Mouse (Mus musculus) limb, embryonic 10.5 days (tissue): ENCODE measurements around the gene Slc25a26. TPM values are rescaled to one million over a fixed set of nuclear protein-coding genes. Genes with fewer than 3 reads are reported as not detected.

Source experiments
- DNase-seq: peaks from one replicate; pipeline ENCODE4 v3.0.0-alpha.2; 2017; ENCODE audit warnings: low spot score
- H3K27ac ChIP-seq: fragments of 300-500 bp; sonication (generic); 2 replicates; pipeline ENCODE4 v1.5.1; 2016; ENCODE audit warnings: mild to moderate bottlenecking
- H3K27me3 ChIP-seq: fragments of 300-500 bp; sonication (generic); 2 replicates; pipeline ENCODE4 v1.6.1; 2016; ENCODE audit warnings: low read depth, mild to moderate bottlenecking; ENCODE audit not compliant: poor library complexity, severe bottlenecking
- H3K36me3 ChIP-seq: fragments of 300-500 bp; sonication (generic); 2 replicates; pipeline ENCODE4 v1.6.1; 2016; ENCODE audit warnings: mild to moderate bottlenecking, moderate library complexity
- H3K4me1 ChIP-seq: fragments of 300-500 bp; sonication (generic); 2 replicates; pipeline ENCODE4 v1.6.1; 2016
- H3K4me3 ChIP-seq: fragments of 300-500 bp; sonication (generic); 2 replicates; pipeline ENCODE4 v1.5.1; 2016; ENCODE audit warnings: mild to moderate bottlenecking, moderate library complexity
- H3K9me3 ChIP-seq: fragments of 300-500 bp; sonication (generic); replicated peaks from 2 replicates; pipeline ENCODE4 v1.6.1; 2016; ENCODE audit warnings: mild to moderate bottlenecking
- WGBS: fragments of 180-500 bp; shearing (Covaris S2); methylation state at CpG from one replicate; pipeline ENCODE4 v1.1.7; 2016; 5-methylcytosine and 5-hydroxymethylcytosine counted together
- polyA plus RNA-seq: library from polyadenylated mRNA; unstranded; fragments of >200 nt; fragmentation: Nextera tagmentation; extraction: Ambion mirVana; gene quantifications from 2 replicates; pipeline ENCODE4 v1.2.1, GENCODE M21; 2016

The Slc25a26 gene
- 8.1 TPM in 2 replicates for polyA plus RNA-seq

DNA sequence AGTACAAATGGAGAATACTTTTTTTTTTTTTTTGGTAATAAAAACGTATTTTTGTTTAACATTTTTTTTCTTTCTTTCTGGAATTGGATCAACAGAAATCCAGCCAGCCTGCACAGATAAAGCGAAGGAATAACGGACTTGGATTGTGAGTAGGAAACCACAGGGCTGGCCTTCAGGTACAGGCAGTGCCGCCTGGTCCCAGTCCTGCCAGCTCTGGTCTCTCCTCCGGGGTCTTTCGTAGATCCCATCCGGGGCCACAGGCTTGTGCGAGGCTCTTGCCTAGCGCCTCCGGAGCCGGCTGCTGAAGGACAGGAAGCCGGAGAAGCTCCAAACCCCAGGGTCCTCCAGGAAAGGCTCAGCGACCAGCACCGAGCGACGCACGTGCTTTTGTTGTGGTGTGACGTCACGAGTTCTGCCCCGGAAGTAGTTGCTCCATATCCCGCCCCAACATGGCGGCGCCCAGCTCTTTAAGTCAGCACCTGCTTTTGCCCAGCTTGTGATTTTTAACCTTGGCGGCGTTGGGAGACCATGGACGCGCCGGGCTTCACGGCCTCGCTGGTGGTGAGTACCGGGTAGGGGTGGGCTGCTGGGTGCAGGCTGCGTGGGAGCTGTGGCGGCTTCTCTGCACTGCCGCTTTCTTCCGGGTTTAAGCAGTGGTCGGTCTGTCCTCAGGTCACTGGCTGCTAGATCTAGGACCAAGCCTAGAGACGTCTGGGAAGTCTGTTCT lies at the start of gene Slc25a26:
Gene Slc25a26, plus strand, starts transcription at position 435 of the 727 bp plus-strand sequence.
- peak within 1 kb of the TSS; percentile 85 for H3K27ac ChIP-seq
- under 1% methylated on average over 37 of the region's 37 CpGs for WGBS
- H3K4me3 ChIP-seq: peak within 1 kb of the TSS; percentile 77
- no peaks in the 10 kb centered on the region for H3K27me3 ChIP-seq
- H3K36me3 ChIP-seq: no peaks in the 10 kb centered on the region
- H3K4me1 ChIP-seq: peaks cover 12% of the 10 kb centered on the region
- H3K9me3 ChIP-seq: no peaks in the 10 kb centered on the region
- DNase-seq: peak; percentile 95

GRCm38 (mm10) chr6:94464037-94464891 lies 35.9 kb upstream of the Slc25a26 start:
- H3K27ac ChIP-seq: peak overlapping the region; percentile 63; the same call in 1 of the 2 replicates
- peak; percentile 51 for DNase-seq
- H3K27me3 ChIP-seq: no peaks in the 10 kb centered on the region
- 27% methylated on average over 12 of the region's 12 CpGs for WGBS
- H3K36me3 ChIP-seq: no peaks in the 10 kb centered on the region
- peaks cover 8% of the 10 kb centered on the region for H3K4me1 ChIP-seq
- H3K4me3 ChIP-seq: peak overlapping the region; percentile 26; the same call in 1 of the 2 replicates
- no peaks in the 10 kb centered on the region for H3K9me3 ChIP-seq

DNA sequence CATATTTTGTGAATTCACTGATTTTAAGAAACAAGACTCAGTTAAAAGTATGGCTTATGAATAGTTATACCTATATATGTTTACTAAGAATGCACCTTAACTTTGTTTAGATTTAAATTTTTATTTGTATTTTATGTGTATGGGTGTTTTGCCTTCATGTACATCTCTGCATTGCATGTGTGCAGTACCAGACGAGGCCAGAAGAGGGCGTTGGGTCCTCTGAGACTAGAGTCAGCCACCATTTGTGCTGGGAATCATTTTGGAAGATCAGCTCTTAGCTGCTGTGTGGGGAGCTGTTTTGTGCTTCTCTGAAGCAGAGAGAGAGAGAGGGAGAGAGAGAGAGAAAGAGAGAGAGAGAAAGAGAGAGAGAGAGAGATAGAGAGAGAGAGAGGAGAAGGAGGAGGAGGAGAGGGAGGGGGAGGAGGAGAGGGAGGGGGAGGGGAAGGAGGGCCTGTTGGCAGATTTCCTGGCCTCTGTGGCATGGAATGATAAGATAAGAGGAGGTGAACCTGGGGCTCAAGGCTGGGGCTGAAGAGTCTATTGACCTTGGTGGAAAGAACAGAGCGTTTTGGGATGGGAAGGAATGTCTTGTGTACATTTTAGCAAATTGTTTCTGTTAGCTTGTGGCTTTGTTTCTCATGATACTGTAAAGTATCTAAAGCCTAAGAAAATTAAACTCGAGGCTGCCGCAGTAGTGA lies 33.5 kb upstream of the Slc25a26 start:
- peaks cover 8% of the 10 kb centered on the region for H3K4me1 ChIP-seq
- H3K27ac ChIP-seq: no peak overlapping the region
- H3K36me3 ChIP-seq: no peaks in the 10 kb centered on the region
- H3K9me3 ChIP-seq: no peaks in the 10 kb centered on the region
- 62% methylated on average over 5 of the region's 5 CpGs for WGBS
- no peaks in the 10 kb centered on the region for H3K27me3 ChIP-seq
- no peak overlapping the region for H3K4me3 ChIP-seq
- DNase-seq: peak; percentile 51

- Histone ChIP-seq H3K4me3 (no peak overlapping the region), H3K27ac (no peak overlapping the region), H3K36me3 (no peaks in the 10 kb centered on the region), H3K27me3 (no peaks in the 10 kb centered on the region), H3K9me3 (no peaks in the 10 kb centered on the region), H3K4me1 (no peaks in the 10 kb centered on the region)
- 81% methylated on average over 2 of the region's 2 CpGs for WGBS
- DNase-seq: no peak
These were observed 7.4 kb upstream of the Slc25a26 start for GRCm38 (mm10) chr6:94492739-94493138.

DNA sequence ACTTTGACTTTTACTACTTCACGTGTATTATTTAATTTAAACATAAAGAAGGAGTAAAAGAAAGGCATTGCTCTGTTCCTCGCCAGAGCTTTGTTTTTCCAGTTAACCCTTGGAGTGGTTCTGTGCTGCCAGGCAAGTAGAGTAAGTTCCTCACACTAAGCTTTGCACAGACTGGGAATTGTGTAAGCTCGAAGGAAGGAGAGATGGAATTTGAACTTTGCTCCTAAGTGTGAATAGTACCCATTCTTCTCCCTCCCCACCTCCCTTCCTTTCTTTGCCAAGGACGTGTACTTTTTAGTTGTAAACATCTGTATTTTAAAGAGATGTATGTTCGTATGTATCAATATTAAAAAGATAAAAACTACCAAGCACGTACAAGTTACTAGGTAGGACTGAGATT lies 3.8 kb downstream of the Slc25a26 start:
- DNase-seq: no peak
- Histone ChIP-seq H3K27me3 (no peaks in the 10 kb centered on the region), H3K4me3 (no peak overlapping the region), H3K27ac (no peak overlapping the region), H3K9me3 (no peaks in the 10 kb centered on the region), H3K4me1 (peaks cover 12% of the 10 kb centered on the region), H3K36me3 (0 out of 2 replicates have a peak, but pooled peaks cover 2% of the 10 kb centered on the region)
- whole genome bisulfite sequencing: 80% methylated on average over 6 of the region's 6 CpGs

GRCm38 (mm10) chr6:94507921-94508320 lies 7.8 kb downstream of the Slc25a26 start:
- Histone ChIP-seq H3K36me3 (peaks cover 5% of the 10 kb centered on the region; the same call in 1 of the 2 replicates), H3K27me3 (no peaks in the 10 kb centered on the region), H3K27ac (no peak overlapping the region), H3K4me3 (no peak overlapping the region), H3K4me1 (no peaks in the 10 kb centered on the region), H3K9me3 (no peaks in the 10 kb centered on the region)
- DNase-seq: no peak
- WGBS: 85% methylated on average over 6 of the region's 6 CpGs

- WGBS: 83% methylated on average over 2 of the region's 2 CpGs
These were observed 8.7 kb downstream of the Slc25a26 start for GRCm38 (mm10) chr6:94508807-94509206.

DNA sequence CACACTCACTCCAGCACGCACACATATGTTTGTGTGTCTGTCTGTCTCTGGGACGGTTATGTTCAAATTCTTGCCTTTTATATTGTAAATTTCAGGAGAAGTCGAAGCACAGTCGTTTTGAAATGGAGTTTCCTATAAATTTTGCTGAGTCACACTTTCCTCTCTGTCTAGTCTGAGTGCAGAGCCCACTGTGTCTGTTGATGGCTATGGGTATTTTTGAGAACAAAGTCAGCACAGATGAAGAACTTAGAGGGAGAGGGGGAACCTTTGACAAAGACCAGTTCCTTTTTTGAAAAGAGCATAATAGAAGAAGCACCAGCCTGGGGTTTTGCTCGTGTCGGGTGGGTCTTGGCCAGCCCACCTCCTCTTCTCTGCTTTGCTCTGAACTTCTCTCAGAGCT lies 9.1 kb downstream of the Slc25a26 start:
- no peaks in the 10 kb centered on the region for H3K9me3 ChIP-seq
- no peak overlapping the region for H3K27ac ChIP-seq
- H3K27me3 ChIP-seq: no peaks in the 10 kb centered on the region
- peaks cover 8% of the 10 kb centered on the region; the same call in 1 of the 2 replicates for H3K36me3 ChIP-seq
- H3K4me3 ChIP-seq: no peak overlapping the region
- H3K4me1 ChIP-seq: no peaks in the 10 kb centered on the region
- 86% methylated on average over 6 of the region's 6 CpGs for WGBS
- no peak for DNase-seq

More at GRCm38 (mm10) chr6:94508807-94509206, 8.7 kb downstream of the Slc25a26 start:
- no peak for DNase-seq
- Histone ChIP-seq H3K27me3 (no peaks in the 10 kb centered on the region), H3K4me3 (no peak overlapping the region), H3K27ac (no peak overlapping the region), H3K9me3 (no peaks in the 10 kb centered on the region), H3K36me3 (peaks cover 7% of the 10 kb centered on the region; the same call in 1 of the 2 replicates), H3K4me1 (no peaks in the 10 kb centered on the region)

DNA sequence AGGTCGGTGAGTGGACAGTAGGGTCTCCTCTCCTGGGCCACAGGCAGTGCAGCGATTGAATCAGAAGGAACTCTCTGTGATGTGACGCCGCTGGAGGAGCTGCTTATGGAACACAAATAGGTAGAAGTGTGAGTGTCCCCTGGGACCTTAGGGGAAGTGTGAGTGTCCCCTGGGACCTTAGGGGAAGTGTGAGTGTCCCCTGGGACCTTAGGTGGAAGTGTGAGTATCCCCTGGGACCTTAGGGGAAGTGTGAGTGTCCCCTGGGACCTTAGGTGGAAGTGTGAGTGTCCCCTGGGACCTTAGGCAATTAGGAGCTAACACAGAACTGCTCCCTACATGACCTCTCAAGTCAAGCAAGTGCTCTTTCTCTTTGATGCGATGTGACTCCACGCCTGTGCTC lies 18.0 kb downstream of the Slc25a26 start:
- Histone ChIP-seq H3K27me3 (no peaks in the 10 kb centered on the region), H3K9me3 (no peaks in the 10 kb centered on the region), H3K4me3 (no peak overlapping the region), H3K36me3 (0 out of 2 replicates have a peak, but pooled peaks cover 7% of the 10 kb centered on the region), H3K27ac (no peak overlapping the region), H3K4me1 (no peaks in the 10 kb centered on the region)
- DNase-seq: no peak
- 90% methylated on average over 6 of the region's 6 CpGs for WGBS

- Histone ChIP-seq H3K27ac (no peak overlapping the region), H3K27me3 (no peaks in the 10 kb centered on the region), H3K9me3 (no peaks in the 10 kb centered on the region), H3K36me3 (0 out of 2 replicates have a peak, but pooled peaks cover 4% of the 10 kb centered on the region), H3K4me1 (no peaks in the 10 kb centered on the region), H3K4me3 (no peak overlapping the region)
- 38% methylated on average over 2 of the region's 2 CpGs for WGBS
- no peak for DNase-seq
These were observed 24.2 kb downstream of the Slc25a26 start for GRCm38 (mm10) chr6:94524335-94524734.

GRCm38 (mm10) chr6:94530756-94531155 lies 30.6 kb downstream of the Slc25a26 start:
- H3K9me3 ChIP-seq: no peaks in the 10 kb centered on the region
- no peak overlapping the region for H3K27ac ChIP-seq
- no peaks in the 10 kb centered on the region for H3K4me1 ChIP-seq
- no peak for DNase-seq
- no peak overlapping the region for H3K4me3 ChIP-seq
- no peaks in the 10 kb centered on the region for H3K36me3 ChIP-seq
- H3K27me3 ChIP-seq: no peaks in the 10 kb centered on the region
- 95% methylated on average over 7 of the region's 7 CpGs for WGBS

- Histone ChIP-seq H3K4me1 (no peaks in the 10 kb centered on the region), H3K27ac (no peak overlapping the region), H3K4me3 (no peak overlapping the region), H3K9me3 (no peaks in the 10 kb centered on the region), H3K27me3 (no peaks in the 10 kb centered on the region), H3K36me3 (no peaks in the 10 kb centered on the region)
- WGBS: 81% methylated on average over 4 of the region's 4 CpGs
- no peak for DNase-seq
These were observed 32.0 kb downstream of the Slc25a26 start for GRCm38 (mm10) chr6:94532086-94532485.
